Mouse (Mus musculus): ENCODE measurements around the gene Edn1. TPM values are rescaled to one million over a fixed set of nuclear protein-coding genes. Genes with fewer than 3 reads are reported as not detected.
A peak's percentile ranks its signal among the peaks of the same experiment; 100 is the strongest.

Edn1 gene
- polyA plus RNA-seq (2016; fragmentation: Nextera tagmentation; extraction: Ambion mirVana) = 0.88 and 1.1 TPM in 2 replicates

DNA sequence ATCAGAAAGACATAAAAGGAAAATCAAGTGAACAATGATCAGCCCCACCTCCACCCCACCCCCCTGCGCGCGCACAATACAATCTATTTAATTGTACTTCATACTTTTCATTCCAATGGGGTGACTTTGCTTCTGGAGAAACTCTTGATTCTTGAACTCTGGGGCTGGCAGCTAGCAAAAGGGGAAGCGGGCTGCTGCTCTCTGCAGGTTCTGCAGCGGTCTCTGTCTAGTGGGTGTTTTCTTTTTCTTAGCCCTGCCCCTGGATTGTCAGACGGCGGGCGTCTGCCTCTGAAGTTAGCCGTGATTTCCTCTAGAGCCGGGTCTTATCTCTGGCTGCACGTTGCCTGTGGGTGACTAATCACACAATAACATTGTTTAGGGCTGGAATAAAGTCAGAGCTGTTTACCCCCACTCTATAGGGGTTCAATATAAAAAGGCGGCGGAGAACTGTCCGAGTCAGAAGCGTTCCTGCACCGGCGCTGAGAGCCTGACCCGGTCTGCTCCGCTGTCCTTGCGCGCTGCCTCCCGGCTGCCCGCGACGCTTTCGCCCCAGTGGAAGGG is at the start of gene Edn1:
TSS of gene Edn1 (plus strand) at position 316 of the 561 bp plus-strand sequence.
- peaks cover 68% of the 10 kb centered on the region for H3K27me3 ChIP-seq (ENCODE audit: low read depth, poor library complexity, severe bottlenecking)
- H3K4me3 ChIP-seq = peak within 1 kb of the TSS; percentile 56
- H3K27ac ChIP-seq (replicated peaks) = peak within 1 kb of the TSS; percentile 17; the same call in 1 of the 2 replicates
- peaks cover 40% of the 10 kb centered on the region for H3K4me1 ChIP-seq
- H3K36me3 ChIP-seq = no peaks in the 10 kb centered on the region
- no peaks in the 10 kb centered on the region for H3K9me3 ChIP-seq (replicated peaks)
- WGBS = under 1% methylated on average over 26 of the region's 26 CpGs
- DNase-seq (ENCODE audit: low spot score) = peak; percentile 65

DNA sequence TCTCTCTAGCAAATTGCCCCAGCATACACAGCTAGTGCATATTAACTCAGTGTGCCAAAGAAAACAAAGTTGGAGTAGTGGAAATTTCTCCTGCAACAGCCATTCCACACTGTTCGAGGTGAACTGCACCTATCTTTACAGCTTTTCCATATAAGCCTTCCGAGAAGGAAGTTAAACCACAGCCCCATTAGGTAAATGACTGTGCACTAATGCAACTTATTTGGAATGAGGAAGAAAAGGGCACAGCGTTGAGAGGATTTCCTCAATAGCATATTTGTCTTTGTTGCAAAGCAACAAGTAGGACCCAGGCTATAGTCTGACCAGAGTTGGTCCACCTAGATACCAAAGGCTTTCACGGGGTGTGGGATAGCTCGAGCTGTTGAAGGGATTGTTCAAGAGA is 47.5 kb upstream of the Edn1 start:
- no peak for DNase-seq (ENCODE audit: low spot score)
- H3K4me1 ChIP-seq = no peaks in the 10 kb centered on the region

DNA sequence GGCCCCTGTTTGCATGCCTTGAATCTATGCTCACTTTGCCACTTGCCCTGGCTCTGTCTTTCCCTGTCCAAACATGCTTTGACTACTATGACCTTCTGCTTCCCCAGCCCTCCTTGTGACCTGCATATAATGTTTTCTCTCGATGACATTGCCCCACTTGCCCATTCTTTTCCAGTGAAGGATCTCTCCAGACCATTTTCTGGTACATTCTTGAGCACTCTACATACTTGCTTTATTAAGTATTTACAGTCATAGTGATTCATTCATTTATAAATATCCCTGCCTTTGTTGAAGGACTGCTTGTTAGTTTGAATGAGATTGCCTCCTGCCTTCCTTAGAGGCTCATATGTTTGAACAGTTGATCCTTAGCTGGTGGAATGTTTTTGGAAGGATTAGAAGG is 46.2 kb upstream of the Edn1 start:
- DNase-seq (ENCODE audit: low spot score) = no peak
- H3K9me3 ChIP-seq (replicated peaks) = no peaks in the 10 kb centered on the region
- 74% methylated on average over 1 of the region's 1 CpGs for WGBS
- H3K27me3 ChIP-seq (ENCODE audit: low read depth, poor library complexity, severe bottlenecking) = no peaks in the 10 kb centered on the region
- no peak overlapping the region for H3K27ac ChIP-seq (replicated peaks)
- H3K4me1 ChIP-seq = no peaks in the 10 kb centered on the region
- H3K4me3 ChIP-seq = no peak overlapping the region
- no peaks in the 10 kb centered on the region for H3K36me3 ChIP-seq

More for the DNA sequence above, 47.5 kb upstream of the Edn1 start:
- Histone ChIP-seq H3K4me3 (no peak overlapping the region), H3K36me3 (no peaks in the 10 kb centered on the region), H3K27me3 (ENCODE audit: low read depth, poor library complexity, severe bottlenecking) (no peaks in the 10 kb centered on the region), H3K27ac (replicated peaks) (no peak overlapping the region), H3K9me3 (replicated peaks) (no peaks in the 10 kb centered on the region)
- 91% methylated on average over 5 of the region's 5 CpGs for WGBS

DNA sequence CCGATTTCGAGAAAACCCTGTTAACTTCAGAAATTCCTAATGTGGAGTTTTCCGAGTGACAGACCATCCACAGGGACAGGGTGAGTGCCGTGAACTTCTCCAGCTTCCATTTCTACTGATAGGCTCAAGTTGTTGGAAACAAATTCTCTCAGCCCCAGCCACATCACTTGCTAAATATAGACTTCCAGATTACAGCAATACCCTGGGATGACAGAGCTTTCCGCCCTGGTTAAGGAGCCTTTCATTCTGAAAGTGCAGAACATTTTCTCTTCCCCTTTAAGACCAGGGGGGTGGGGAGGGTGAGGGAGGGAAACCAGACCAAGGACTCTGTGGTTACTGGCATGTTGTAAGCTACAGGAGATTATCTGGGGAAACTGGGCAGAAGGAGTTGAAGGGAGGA is 42.9 kb upstream of the Edn1 start:
- no peak overlapping the region for H3K27ac ChIP-seq (replicated peaks)
- DNase-seq (ENCODE audit: low spot score) = no peak
- no peaks in the 10 kb centered on the region for H3K36me3 ChIP-seq
- H3K9me3 ChIP-seq (replicated peaks) = no peaks in the 10 kb centered on the region
- H3K27me3 ChIP-seq (ENCODE audit: low read depth, poor library complexity, severe bottlenecking) = no peaks in the 10 kb centered on the region
- H3K4me3 ChIP-seq = no peak overlapping the region
- 89% methylated on average over 5 of the region's 5 CpGs for WGBS
- no peaks in the 10 kb centered on the region for H3K4me1 ChIP-seq

DNA sequence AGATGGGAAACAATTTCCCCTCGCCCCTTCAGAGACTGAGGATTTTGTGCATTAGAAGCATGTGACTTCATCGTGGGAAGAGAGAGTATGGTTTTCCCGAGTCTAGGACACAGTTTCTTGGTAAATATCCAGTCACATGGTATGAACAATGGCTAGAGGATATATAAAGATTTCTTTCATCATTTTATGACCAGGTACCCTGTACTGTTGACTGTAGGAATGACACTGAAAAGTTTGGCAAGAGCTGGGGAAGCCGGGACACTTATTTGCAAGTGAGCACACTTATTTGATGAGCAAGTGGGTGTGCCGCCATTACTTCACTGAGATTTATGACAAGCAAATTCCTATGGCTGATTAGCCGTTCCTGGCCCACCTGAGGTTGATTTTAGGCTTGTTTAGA is 40.6 kb upstream of the Edn1 start:
- H3K36me3 ChIP-seq = no peaks in the 10 kb centered on the region
- H3K27ac ChIP-seq (replicated peaks) = no peak overlapping the region
- DNase-seq (ENCODE audit: low spot score) = no peak
- H3K27me3 ChIP-seq (ENCODE audit: low read depth, poor library complexity, severe bottlenecking) = no peaks in the 10 kb centered on the region
- H3K9me3 ChIP-seq (replicated peaks) = no peaks in the 10 kb centered on the region
- WGBS = 90% methylated on average over 6 of the region's 6 CpGs
- no peak overlapping the region for H3K4me3 ChIP-seq
- no peaks in the 10 kb centered on the region for H3K4me1 ChIP-seq

DNA sequence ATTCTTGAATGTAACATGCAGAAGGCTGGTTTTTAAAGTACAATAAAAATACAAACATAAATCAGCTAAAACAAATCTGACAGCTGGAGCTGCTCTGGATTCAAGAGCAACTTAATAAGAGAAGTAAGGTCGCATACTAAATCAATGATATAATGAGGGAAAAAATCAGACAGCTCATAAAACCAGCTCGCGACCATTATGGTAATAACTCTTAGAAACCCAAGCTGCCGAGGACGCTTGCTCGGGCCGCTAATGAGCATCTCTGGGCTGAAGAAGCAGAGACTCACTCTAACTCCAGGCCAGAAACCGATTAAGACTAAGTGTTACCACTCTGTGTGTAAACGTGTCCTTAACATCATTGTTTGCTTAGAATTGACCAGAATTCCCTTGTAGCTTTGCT is 31.2 kb upstream of the Edn1 start:
- 88% methylated on average over 9 of the region's 9 CpGs for WGBS
- Histone ChIP-seq H3K27ac (replicated peaks) (no peak overlapping the region), H3K27me3 (ENCODE audit: low read depth, poor library complexity, severe bottlenecking) (no peaks in the 10 kb centered on the region), H3K4me3 (no peak overlapping the region), H3K36me3 (no peaks in the 10 kb centered on the region), H3K9me3 (replicated peaks) (no peaks in the 10 kb centered on the region), H3K4me1 (no peaks in the 10 kb centered on the region)
- no peak for DNase-seq (ENCODE audit: low spot score)

DNA sequence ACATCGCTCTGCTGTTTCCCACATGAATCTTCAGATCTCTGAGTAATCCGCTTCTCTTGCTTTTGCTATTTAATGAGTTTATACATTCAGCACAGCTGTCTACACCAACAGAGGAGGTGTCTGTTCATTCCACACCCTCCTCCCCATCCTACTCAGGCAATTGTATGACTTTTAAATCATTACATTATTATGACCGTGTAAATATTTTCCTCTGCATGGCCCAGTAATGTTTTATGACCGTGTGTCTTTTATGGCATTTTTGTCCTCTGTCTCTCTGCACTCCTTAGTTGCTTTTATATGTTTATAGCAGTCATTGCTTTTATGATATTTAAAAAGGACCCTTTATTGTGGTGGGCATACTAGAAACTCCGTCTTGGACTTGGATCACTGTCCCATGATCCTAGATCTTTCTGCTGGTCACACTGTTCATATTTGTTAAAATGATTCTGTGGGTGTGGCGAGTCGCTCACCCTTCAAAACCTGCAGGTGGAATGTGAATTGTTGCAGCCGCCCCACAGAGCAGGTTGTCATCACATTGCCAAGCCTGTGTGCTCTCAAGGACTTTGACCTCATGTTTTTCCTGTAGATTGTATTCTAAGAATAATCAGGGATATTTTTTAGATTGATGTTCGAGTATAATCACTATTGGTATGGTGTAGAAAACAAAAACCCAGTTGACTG is 24.4 kb upstream of the Edn1 start:
- Histone ChIP-seq H3K9me3 (replicated peaks) (no peaks in the 10 kb centered on the region), H3K36me3 (no peaks in the 10 kb centered on the region), H3K27ac (replicated peaks) (no peak overlapping the region), H3K4me1 (no peaks in the 10 kb centered on the region), H3K27me3 (ENCODE audit: low read depth, poor library complexity, severe bottlenecking) (no peaks in the 10 kb centered on the region), H3K4me3 (no peak overlapping the region)
- 89% methylated on average over 9 of the region's 9 CpGs for WGBS
- DNase-seq (ENCODE audit: low spot score) = no peak

DNA sequence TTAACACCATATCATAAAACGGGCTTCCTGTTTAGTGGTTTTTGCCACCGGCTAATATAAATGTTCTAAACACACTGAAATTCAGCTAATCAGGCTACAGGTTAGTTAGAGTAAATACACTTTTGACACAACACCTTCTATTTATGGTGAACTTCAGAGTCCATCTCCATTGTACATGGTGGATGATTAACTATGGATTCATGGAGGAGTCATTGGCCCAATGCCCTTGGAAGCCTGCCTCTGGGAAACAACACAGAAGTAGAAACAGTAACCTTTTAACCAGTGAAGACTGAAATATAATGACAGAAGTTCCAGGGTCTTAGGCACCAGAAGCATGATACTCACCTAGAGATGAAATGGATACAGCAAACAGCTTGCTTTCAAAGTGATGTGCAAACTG is 23.5 kb upstream of the Edn1 start:
- no peaks in the 10 kb centered on the region for H3K4me1 ChIP-seq
- no peak for DNase-seq (ENCODE audit: low spot score)
- no peak overlapping the region for H3K4me3 ChIP-seq
- 97% methylated on average over 2 of the region's 2 CpGs for WGBS
- H3K36me3 ChIP-seq = no peaks in the 10 kb centered on the region
- no peaks in the 10 kb centered on the region for H3K9me3 ChIP-seq (replicated peaks)
- H3K27ac ChIP-seq (replicated peaks) = no peak overlapping the region
- no peaks in the 10 kb centered on the region for H3K27me3 ChIP-seq (ENCODE audit: low read depth, poor library complexity, severe bottlenecking)

DNA sequence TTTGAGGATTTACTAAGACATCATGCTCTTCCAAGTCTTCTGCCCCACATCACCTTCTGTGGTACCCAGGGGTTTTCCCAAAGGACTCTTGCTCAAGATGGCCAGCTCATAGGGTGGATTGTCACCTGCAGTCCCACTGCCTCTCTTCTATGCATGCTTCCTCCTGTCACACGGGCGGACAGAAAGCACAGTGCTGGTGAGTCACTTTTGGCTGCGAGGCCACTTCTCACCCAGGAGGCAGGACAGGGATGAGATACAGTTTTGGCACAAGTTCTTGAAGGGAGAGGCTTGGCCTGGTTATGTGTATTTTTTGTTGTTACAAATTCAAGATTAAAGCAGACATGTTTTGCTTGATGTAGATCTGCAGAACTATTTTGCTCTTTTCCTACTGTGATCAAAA is 15.4 kb upstream of the Edn1 start:
- Histone ChIP-seq H3K36me3 (no peaks in the 10 kb centered on the region), H3K4me1 (0 out of 2 replicates have a peak, but pooled peaks cover 4% of the 10 kb centered on the region), H3K27ac (replicated peaks) (no peak overlapping the region), H3K27me3 (ENCODE audit: low read depth, poor library complexity, severe bottlenecking) (no peaks in the 10 kb centered on the region), H3K4me3 (no peak overlapping the region), H3K9me3 (replicated peaks) (no peaks in the 10 kb centered on the region)
- WGBS = 86% methylated on average over 3 of the region's 3 CpGs
- no peak for DNase-seq (ENCODE audit: low spot score)

DNA sequence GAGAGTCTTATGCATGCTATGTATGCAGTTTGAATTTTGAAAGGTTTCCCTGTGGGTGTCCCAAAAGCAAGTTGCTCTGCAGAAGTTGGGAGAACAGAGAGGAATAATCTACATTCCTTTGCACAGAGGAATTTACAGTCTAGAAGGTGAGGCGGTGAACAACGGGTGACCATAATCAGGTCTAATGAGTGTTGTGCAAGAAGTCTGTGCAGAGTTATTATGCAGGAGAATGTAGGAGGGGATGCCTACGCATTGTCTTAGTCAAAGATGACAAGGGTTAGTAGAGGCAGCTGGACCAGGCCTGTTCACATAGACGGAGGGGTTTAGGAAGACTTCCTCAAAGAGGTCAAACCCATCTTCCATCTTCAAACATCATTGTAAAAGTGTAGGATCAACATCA is 14.5 kb upstream of the Edn1 start:
- Histone ChIP-seq H3K27ac (replicated peaks) (no peak overlapping the region), H3K9me3 (replicated peaks) (no peaks in the 10 kb centered on the region), H3K27me3 (ENCODE audit: low read depth, poor library complexity, severe bottlenecking) (no peaks in the 10 kb centered on the region), H3K4me3 (no peak overlapping the region), H3K4me1 (0 out of 2 replicates have a peak, but pooled peaks cover 4% of the 10 kb centered on the region), H3K36me3 (no peaks in the 10 kb centered on the region)
- DNase-seq (ENCODE audit: low spot score) = no peak
- WGBS = 94% methylated on average over 4 of the region's 4 CpGs

DNA sequence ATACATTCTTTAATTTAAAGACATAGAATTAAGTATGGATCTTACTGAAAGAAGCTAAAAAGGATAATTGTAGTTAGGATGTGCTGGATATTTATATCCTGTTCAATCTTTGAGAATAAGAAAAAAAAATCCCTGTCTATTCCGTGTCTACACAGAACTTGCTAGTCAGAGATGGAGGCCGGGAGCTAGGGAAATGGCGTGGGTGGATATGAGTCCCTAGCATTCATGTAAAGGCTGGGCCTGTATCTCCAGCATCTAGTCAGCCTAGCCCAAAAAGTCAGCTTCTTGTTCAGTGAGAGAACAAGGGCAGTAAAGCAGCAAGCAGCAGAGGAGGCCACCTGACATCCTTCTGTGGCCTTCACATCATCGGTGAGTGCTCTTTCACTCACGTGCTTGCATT is 8.7 kb upstream of the Edn1 start:
- DNase-seq (ENCODE audit: low spot score) = no peak
- H3K27ac ChIP-seq (replicated peaks) = no peak overlapping the region
- no peaks in the 10 kb centered on the region for H3K36me3 ChIP-seq
- no peaks in the 10 kb centered on the region for H3K9me3 ChIP-seq (replicated peaks)
- WGBS = 92% methylated on average over 5 of the region's 5 CpGs
- H3K4me1 ChIP-seq = peaks cover 8% of the 10 kb centered on the region; the same call in 1 of the 2 replicates
- no peaks in the 10 kb centered on the region; the same call in 1 of the 2 replicates for H3K27me3 ChIP-seq (ENCODE audit: low read depth, poor library complexity, severe bottlenecking)
- no peak overlapping the region for H3K4me3 ChIP-seq

DNA sequence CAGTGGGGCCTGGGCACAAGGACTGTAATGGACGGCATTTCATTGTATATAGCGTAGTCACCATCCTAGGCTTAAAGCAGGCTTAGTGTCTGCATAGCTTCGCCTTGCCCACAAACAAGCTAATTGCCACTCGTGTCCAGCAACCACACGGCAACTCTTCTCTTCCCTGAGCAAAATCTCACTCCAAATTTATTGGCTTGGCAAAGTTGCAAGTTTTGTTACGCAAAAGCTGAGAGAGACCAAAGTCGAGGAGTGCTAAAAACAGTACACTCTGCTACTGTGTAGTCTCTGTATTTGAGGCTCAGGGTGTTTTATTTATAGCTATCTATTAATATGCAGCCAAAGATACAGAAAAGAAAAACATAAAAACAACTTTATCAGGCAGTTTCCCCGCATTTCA is 3.0 kb upstream of the Edn1 start:
- no peak overlapping the region for H3K27ac ChIP-seq (replicated peaks)
- H3K9me3 ChIP-seq (replicated peaks) = no peaks in the 10 kb centered on the region
- H3K27me3 ChIP-seq (ENCODE audit: low read depth, poor library complexity, severe bottlenecking) = peaks cover 39% of the 10 kb centered on the region
- no peaks in the 10 kb centered on the region for H3K36me3 ChIP-seq
- peaks cover 37% of the 10 kb centered on the region for H3K4me1 ChIP-seq
- 83% methylated on average over 8 of the region's 8 CpGs for WGBS
- DNase-seq (ENCODE audit: low spot score) = no peak
- no peak overlapping the region for H3K4me3 ChIP-seq

DNA sequence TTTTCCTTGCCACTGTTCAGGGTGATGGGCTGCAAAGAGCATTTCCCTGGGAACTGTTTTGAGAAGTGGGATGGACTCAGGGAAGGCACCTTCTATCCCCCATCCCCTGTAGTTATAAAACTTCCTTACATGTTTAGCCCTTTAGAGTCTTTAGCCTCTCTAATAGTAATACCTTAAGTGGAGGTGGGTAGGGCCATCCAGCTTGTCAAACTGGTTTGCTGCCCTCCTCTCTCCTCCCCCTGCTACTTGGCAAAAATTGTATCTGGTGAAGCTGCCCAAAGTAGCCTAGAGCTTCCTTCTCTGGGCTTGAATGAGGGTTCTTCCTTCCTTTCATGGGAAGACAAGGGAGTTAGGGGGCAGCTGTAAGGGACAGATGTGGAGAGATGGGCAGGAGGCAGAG is 2.5 kb upstream of the Edn1 start:
- no peak overlapping the region for H3K4me3 ChIP-seq
- peaks cover 43% of the 10 kb centered on the region for H3K27me3 ChIP-seq (ENCODE audit: low read depth, poor library complexity, severe bottlenecking)
- DNase-seq (ENCODE audit: low spot score) = no peak
- H3K4me1 ChIP-seq = peaks cover 39% of the 10 kb centered on the region
- H3K27ac ChIP-seq (replicated peaks) = no peak overlapping the region
- no peaks in the 10 kb centered on the region for H3K9me3 ChIP-seq (replicated peaks)
- no peaks in the 10 kb centered on the region for H3K36me3 ChIP-seq

All from midbrain, embryonic 10.5 days (tissue).